Mouse (Mus musculus): Measurements from ENCODE around the gene Gmip. TPM values are rescaled to one million over a fixed set of nuclear protein-coding genes. Genes with fewer than 3 reads are reported as not detected.

Gene Gmip
- polyA plus RNA-seq, 1 experiment from 2014 or later: 6.0 TPM

- 89% methylated on average over 10 of the region's 10 CpGs for WGBS
- no peak for TF ChIP-seq EP300 (optimal IDR thresholded peaks at IDR 0.05)
- TF ChIP-seq CTCF (IDR thresholded peaks at IDR 0.05; ENCODE audit: low read depth): 0 out of 2 replicates have a peak, but pooled peaks have one; percentile 4
- no peak overlapping the region for H3K27ac ChIP-seq (replicated peaks)
- H3K4me3 ChIP-seq (ENCODE audit: low read depth, low read length): no peak overlapping the region
- H3K9me3 ChIP-seq (ENCODE audit: control insufficient read depth, low read length): no peaks in the 10 kb centered on the region
- DNase-seq (ENCODE audit: low spot score) (no peak), ATAC-seq (ENCODE audit: low FRiP score, low TSS enrichment) (no peak)
- H3K9ac ChIP-seq (ENCODE audit: low read length): no peak overlapping the region
- no peaks in the 10 kb centered on the region for H3K27me3 ChIP-seq (ENCODE audit: control insufficient read depth, insufficient read depth, low read length)
- no peaks in the 10 kb centered on the region for H3K4me1 ChIP-seq (replicated peaks; ENCODE audit: control insufficient read depth, insufficient read depth)
- H3K4me2 ChIP-seq (replicated peaks; ENCODE audit: low read depth): no peak overlapping the region
- H3K36me3 ChIP-seq (ENCODE audit: control insufficient read depth, insufficient read depth, low read length): no peaks in the 10 kb centered on the region
Measured at GRCm38 (mm10) chr8:69853869-69854268, 45.4 kb downstream of the Gmip start.

GRCm38 (mm10) chr8:69860807-69861206 lies 52.3 kb downstream of the Gmip start:
- ATAC-seq (ENCODE audit: low FRiP score, low TSS enrichment) (no peak), DNase-seq (ENCODE audit: low spot score) (no peak)
- Histone ChIP-seq H3K27ac (replicated peaks) (no peak overlapping the region), H3K36me3 (ENCODE audit: control insufficient read depth, insufficient read depth, low read length) (no peaks in the 10 kb centered on the region), H3K27me3 (ENCODE audit: control insufficient read depth, insufficient read depth, low read length) (no peaks in the 10 kb centered on the region), H3K9me3 (ENCODE audit: control insufficient read depth, low read length) (no peaks in the 10 kb centered on the region), H3K4me1 (replicated peaks; ENCODE audit: control insufficient read depth, insufficient read depth) (no peaks in the 10 kb centered on the region), H3K9ac (ENCODE audit: low read length) (no peak overlapping the region), H3K4me2 (replicated peaks; ENCODE audit: low read depth) (no peak overlapping the region), H3K4me3 (ENCODE audit: low read depth, low read length) (no peak overlapping the region)
- WGBS: 60% methylated on average over 4 of the region's 4 CpGs
- TF ChIP-seq EP300 (optimal IDR thresholded peaks at IDR 0.05) (no peak), CTCF (IDR thresholded peaks at IDR 0.05; ENCODE audit: low read depth) (peak; percentile 49)

GRCm38 (mm10) chr8:69861251-69861650 lies 52.8 kb downstream of the Gmip start:
- H3K27ac ChIP-seq (replicated peaks): no peak overlapping the region
- ATAC-seq (ENCODE audit: low FRiP score, low TSS enrichment): no peak

GRCm38 (mm10) chr8:69863387-69864020 lies 55.0 kb downstream of the Gmip start:
- no peaks in the 10 kb centered on the region for H3K27me3 ChIP-seq (ENCODE audit: control insufficient read depth, insufficient read depth, low read length)
- H3K4me2 ChIP-seq (replicated peaks; ENCODE audit: low read depth): no peak overlapping the region
- H3K9ac ChIP-seq (ENCODE audit: low read length): no peak overlapping the region
- no peaks in the 10 kb centered on the region for H3K36me3 ChIP-seq (ENCODE audit: control insufficient read depth, insufficient read depth, low read length)
- DNase-seq (ENCODE audit: low spot score): no peak
- no peak for TF ChIP-seq CTCF (IDR thresholded peaks at IDR 0.05; ENCODE audit: low read depth)
- TF ChIP-seq EP300 (optimal IDR thresholded peaks at IDR 0.05): no peak
- no peaks in the 10 kb centered on the region for H3K9me3 ChIP-seq (ENCODE audit: control insufficient read depth, low read length)
- no peaks in the 10 kb centered on the region for H3K4me1 ChIP-seq (replicated peaks; ENCODE audit: control insufficient read depth, insufficient read depth)
- H3K27ac ChIP-seq (replicated peaks): no peak overlapping the region
- 69% methylated on average over 5 of the region's 5 CpGs for WGBS
- ATAC-seq (ENCODE audit: low FRiP score, low TSS enrichment): peak; percentile 68
- H3K4me3 ChIP-seq (ENCODE audit: low read depth, low read length): no peak overlapping the region

More at GRCm38 (mm10) chr8:69861251-69861650, 52.8 kb downstream of the Gmip start:
- Histone ChIP-seq H3K4me3 (ENCODE audit: low read depth, low read length) (no peak overlapping the region), H3K4me2 (replicated peaks; ENCODE audit: low read depth) (no peak overlapping the region), H3K36me3 (ENCODE audit: control insufficient read depth, insufficient read depth, low read length) (no peaks in the 10 kb centered on the region), H3K9ac (ENCODE audit: low read length) (no peak overlapping the region), H3K4me1 (replicated peaks; ENCODE audit: control insufficient read depth, insufficient read depth) (no peaks in the 10 kb centered on the region), H3K9me3 (ENCODE audit: control insufficient read depth, low read length) (no peaks in the 10 kb centered on the region), H3K27me3 (ENCODE audit: control insufficient read depth, insufficient read depth, low read length) (no peaks in the 10 kb centered on the region)
- 54% methylated on average over 2 of the region's 2 CpGs for WGBS
- TF ChIP-seq CTCF (IDR thresholded peaks at IDR 0.05; ENCODE audit: low read depth): no peak
- no peak for TF ChIP-seq EP300 (optimal IDR thresholded peaks at IDR 0.05)
- no peak for DNase-seq (ENCODE audit: low spot score)

GRCm38 (mm10) chr8:69864180-69864579 lies 55.7 kb downstream of the Gmip start:
- Histone ChIP-seq H3K9me3 (ENCODE audit: control insufficient read depth, low read length) (no peaks in the 10 kb centered on the region), H3K4me1 (replicated peaks; ENCODE audit: control insufficient read depth, insufficient read depth) (no peaks in the 10 kb centered on the region), H3K4me2 (replicated peaks; ENCODE audit: low read depth) (no peak overlapping the region), H3K27me3 (ENCODE audit: control insufficient read depth, insufficient read depth, low read length) (no peaks in the 10 kb centered on the region), H3K9ac (ENCODE audit: low read length) (no peak overlapping the region), H3K27ac (replicated peaks) (no peak overlapping the region), H3K36me3 (ENCODE audit: control insufficient read depth, insufficient read depth, low read length) (no peaks in the 10 kb centered on the region), H3K4me3 (ENCODE audit: low read depth, low read length) (no peak overlapping the region)
- TF ChIP-seq CTCF (IDR thresholded peaks at IDR 0.05; ENCODE audit: low read depth) (no peak), EP300 (optimal IDR thresholded peaks at IDR 0.05) (no peak)
- no peak for ATAC-seq (ENCODE audit: low FRiP score, low TSS enrichment)
- DNase-seq (ENCODE audit: low spot score): no peak
- 52% methylated on average over 5 of the region's 5 CpGs for WGBS

- ATAC-seq (ENCODE audit: low FRiP score, low TSS enrichment) (peak; percentile 67), DNase-seq (ENCODE audit: low spot score) (no peak)
- TF ChIP-seq EP300 (optimal IDR thresholded peaks at IDR 0.05) (no peak), CTCF (IDR thresholded peaks at IDR 0.05; ENCODE audit: low read depth) (no peak)
- no peaks in the 10 kb centered on the region for H3K9me3 ChIP-seq (ENCODE audit: control insufficient read depth, low read length)
- no peak overlapping the region for H3K4me3 ChIP-seq (ENCODE audit: low read depth, low read length)
- no peaks in the 10 kb centered on the region for H3K27me3 ChIP-seq (ENCODE audit: control insufficient read depth, insufficient read depth, low read length)
- no peak overlapping the region for H3K4me2 ChIP-seq (replicated peaks; ENCODE audit: low read depth)
- no peak overlapping the region for H3K9ac ChIP-seq (ENCODE audit: low read length)
- WGBS: 71% methylated on average over 5 of the region's 5 CpGs
- H3K27ac ChIP-seq (replicated peaks): no peak overlapping the region
- H3K4me1 ChIP-seq (replicated peaks; ENCODE audit: control insufficient read depth, insufficient read depth): no peaks in the 10 kb centered on the region
- H3K36me3 ChIP-seq (ENCODE audit: control insufficient read depth, insufficient read depth, low read length): no peaks in the 10 kb centered on the region
Measured at GRCm38 (mm10) chr8:69867696-69868326, 59.3 kb downstream of the Gmip start.
